Mouse (Mus musculus): ENCODE data around the gene Gm6096. TPM values are rescaled to one million over a fixed set of nuclear protein-coding genes. Genes with fewer than 3 reads are reported as not detected.

Gene Gm6096
- polyA plus RNA-seq, 1 experiment from 2014 or later = 0.73 TPM

DNA sequence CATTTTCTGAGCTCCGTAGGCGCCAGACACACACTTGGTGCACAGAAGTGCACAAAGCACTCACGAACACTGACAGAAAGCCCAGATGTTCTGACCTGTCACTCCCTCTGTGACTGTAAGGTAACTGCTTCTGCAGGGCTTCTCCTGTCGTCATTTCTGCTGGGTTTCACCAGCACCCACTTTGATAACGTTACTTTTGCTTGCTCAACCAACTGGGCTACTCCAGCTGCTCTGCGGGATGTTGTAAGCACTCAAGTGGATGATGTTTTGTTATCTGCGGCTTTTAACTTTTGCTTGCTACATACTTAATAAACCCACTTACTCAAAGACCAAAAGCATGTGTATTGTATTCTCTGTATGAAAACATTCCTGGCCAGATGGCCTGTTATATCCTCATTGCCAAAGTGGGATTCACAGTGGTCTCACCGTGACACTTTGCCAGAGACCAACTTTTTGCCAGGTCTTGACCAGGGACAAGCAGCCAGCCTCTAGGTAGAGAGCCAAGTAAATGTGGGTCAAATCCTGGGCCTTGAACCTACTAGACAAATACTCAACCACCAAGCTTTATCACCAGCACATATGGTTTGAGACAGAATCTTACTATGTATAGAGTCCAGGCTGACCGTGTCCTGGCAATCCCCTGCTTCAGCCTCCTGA is 29.1 kb upstream of the Gm6096 start:
- no peaks in the 10 kb centered on the region; the same call in 1 of the 2 replicates for H3K4me1 ChIP-seq (replicated peaks; ENCODE audit: control insufficient read depth, insufficient read depth, low read length)
- no peaks in the 10 kb centered on the region for H3K27me3 ChIP-seq (replicated peaks; ENCODE audit: control insufficient read depth, insufficient read depth, low read length)
- no peak for ATAC-seq
- H3K27ac ChIP-seq (ENCODE audit: low read length) = no peak overlapping the region
- WGBS = 90% methylated on average over 9 of the region's 9 CpGs
- peaks cover 24% of the 10 kb centered on the region for H3K36me3 ChIP-seq (ENCODE audit: control insufficient read depth, insufficient read depth)
- no peak overlapping the region for H3K4me2 ChIP-seq (ENCODE audit: low read length)
- H3K4me3 ChIP-seq (replicated peaks; ENCODE audit: low read length) = no peak overlapping the region
- H3K9ac ChIP-seq (replicated peaks; ENCODE audit: low read depth, low read length) = no peak overlapping the region
- H3K9me3 ChIP-seq (ENCODE audit: control insufficient read depth, low read length) = no peaks in the 10 kb centered on the region

DNA sequence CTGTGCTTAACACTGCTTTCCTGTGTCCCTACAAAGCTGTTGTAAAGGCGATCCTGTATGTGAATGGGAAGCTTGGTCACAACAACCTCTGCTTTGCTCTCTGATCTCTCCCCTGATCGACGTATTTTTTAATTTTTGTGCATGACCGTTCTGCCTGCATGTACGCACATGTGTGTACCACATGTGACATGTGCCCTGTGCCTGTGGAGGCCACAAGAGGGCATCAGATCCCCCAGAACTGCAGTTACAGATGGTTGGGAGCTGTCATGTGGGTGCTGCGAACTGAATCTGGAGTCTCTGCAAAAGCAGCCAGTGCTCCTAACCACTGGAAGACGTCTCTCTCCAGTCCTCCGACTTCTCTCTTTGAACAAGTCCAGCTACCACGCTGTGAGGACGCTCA is 28.5 kb upstream of the Gm6096 start:
- Histone ChIP-seq H3K4me2 (ENCODE audit: low read length) (no peak overlapping the region), H3K4me3 (replicated peaks; ENCODE audit: low read length) (no peak overlapping the region), H3K27ac (ENCODE audit: low read length) (no peak overlapping the region), H3K4me1 (replicated peaks; ENCODE audit: control insufficient read depth, insufficient read depth, low read length) (no peaks in the 10 kb centered on the region; the same call in 1 of the 2 replicates), H3K9ac (replicated peaks; ENCODE audit: low read depth, low read length) (no peak overlapping the region), H3K27me3 (replicated peaks; ENCODE audit: control insufficient read depth, insufficient read depth, low read length) (no peaks in the 10 kb centered on the region), H3K36me3 (ENCODE audit: control insufficient read depth, insufficient read depth) (peaks cover 21% of the 10 kb centered on the region), H3K9me3 (ENCODE audit: control insufficient read depth, low read length) (no peaks in the 10 kb centered on the region)
- WGBS = 95% methylated on average over 10 of the region's 10 CpGs
- ATAC-seq = no peak

DNA sequence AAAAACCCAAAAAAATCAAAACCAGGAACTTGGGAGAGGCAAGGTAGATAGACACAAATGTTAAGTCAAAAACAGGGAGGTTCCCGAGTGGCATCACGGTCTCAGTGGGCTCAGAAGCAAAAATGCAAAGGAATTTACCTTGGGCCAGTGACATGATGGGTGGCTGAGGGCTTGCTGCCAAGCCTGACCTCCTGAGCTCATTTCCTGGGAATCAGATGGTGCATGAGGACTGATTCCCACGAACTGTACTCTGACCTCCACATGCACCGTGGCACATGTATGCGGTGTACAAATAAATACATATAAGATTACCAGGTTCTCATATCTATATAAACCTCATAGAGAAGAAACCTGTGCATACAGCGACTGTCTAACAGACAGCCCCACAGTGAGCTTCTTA is 26.5 kb upstream of the Gm6096 start:
- WGBS = 95% methylated on average over 6 of the region's 6 CpGs
- H3K9me3 ChIP-seq (ENCODE audit: control insufficient read depth, low read length) = no peaks in the 10 kb centered on the region
- H3K27ac ChIP-seq (ENCODE audit: low read length) = no peak overlapping the region
- H3K4me3 ChIP-seq (replicated peaks; ENCODE audit: low read length) = no peak overlapping the region
- H3K9ac ChIP-seq (replicated peaks; ENCODE audit: low read depth, low read length) = no peak overlapping the region
- H3K4me2 ChIP-seq (ENCODE audit: low read length) = no peak overlapping the region
- ATAC-seq = no peak
- H3K27me3 ChIP-seq (replicated peaks; ENCODE audit: control insufficient read depth, insufficient read depth, low read length) = no peaks in the 10 kb centered on the region
- peaks cover 10% of the 10 kb centered on the region for H3K4me1 ChIP-seq (replicated peaks; ENCODE audit: control insufficient read depth, insufficient read depth, low read length)
- H3K36me3 ChIP-seq (ENCODE audit: control insufficient read depth, insufficient read depth) = peaks cover 15% of the 10 kb centered on the region

DNA sequence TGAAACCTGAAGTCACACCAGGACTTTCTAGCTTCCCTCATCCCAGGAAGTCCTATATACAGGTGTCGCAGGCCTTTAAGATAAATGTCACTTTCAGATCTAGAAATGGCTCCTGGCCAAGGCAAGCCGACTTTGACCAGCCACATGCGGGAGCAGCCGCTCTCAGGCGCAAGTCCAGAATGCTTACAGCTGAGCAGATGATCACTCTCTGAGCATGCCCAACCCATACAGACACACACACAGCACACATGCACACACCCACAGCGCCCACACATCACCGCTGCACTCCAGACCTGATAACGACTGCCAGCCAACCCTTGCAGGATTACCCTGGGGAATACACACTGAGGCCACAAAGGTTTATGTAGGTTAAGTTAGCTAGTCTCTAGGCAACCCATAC is 24.8 kb upstream of the Gm6096 start:
- Histone ChIP-seq H3K27me3 (replicated peaks; ENCODE audit: control insufficient read depth, insufficient read depth, low read length) (no peaks in the 10 kb centered on the region), H3K4me2 (ENCODE audit: low read length) (no peak overlapping the region), H3K9me3 (ENCODE audit: control insufficient read depth, low read length) (no peaks in the 10 kb centered on the region), H3K4me3 (replicated peaks; ENCODE audit: low read length) (no peak overlapping the region), H3K27ac (ENCODE audit: low read length) (no peak overlapping the region), H3K9ac (replicated peaks; ENCODE audit: low read depth, low read length) (no peak overlapping the region), H3K4me1 (replicated peaks; ENCODE audit: control insufficient read depth, insufficient read depth, low read length) (peaks cover 12% of the 10 kb centered on the region), H3K36me3 (ENCODE audit: control insufficient read depth, insufficient read depth) (peaks cover 10% of the 10 kb centered on the region)
- ATAC-seq = no peak
- 84% methylated on average over 8 of the region's 8 CpGs for WGBS

DNA sequence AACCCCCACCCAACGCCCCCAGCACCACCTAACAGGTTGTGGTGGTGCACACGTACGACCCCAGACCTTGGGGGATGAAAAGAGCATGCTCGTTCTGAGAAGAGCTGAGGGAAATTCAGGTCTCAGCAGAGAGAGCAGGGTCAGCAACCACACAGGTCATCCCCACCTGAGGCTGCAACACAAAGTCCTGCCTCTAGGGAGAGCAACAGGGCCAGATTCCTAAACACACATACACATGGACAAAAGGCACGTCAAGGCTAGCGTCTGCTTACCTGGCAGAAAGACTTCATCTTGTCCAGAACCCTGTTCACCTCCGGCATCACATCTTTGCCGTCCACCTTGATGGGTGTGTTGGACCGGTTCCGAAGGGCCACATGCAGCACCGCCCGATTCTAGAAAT is 24.0 kb upstream of the Gm6096 start:
- no peak for ATAC-seq

DNA sequence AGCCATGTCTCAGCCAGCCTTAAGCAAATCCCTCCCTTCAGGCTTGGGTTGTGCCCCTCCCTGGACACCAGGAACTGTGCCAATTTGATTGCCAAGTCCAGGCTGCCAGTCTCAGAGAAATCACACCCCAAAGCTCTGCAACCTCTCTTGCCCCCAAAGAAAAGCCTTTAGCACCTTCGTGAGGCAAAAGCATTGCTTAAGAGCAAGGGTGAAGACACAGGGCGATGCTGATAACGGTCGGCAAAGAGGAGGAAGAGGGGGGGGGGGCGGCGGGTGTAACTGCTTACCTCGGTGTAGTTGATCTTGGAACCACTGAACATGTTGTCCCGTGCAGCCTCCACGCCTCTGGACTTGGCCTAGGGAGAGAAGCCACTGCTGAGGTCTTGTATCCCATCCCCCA is 22.2 kb upstream of the Gm6096 start:
- Histone ChIP-seq H3K36me3 (ENCODE audit: control insufficient read depth, insufficient read depth) (peaks cover 2% of the 10 kb centered on the region; the same call in 1 of the 2 replicates), H3K9me3 (ENCODE audit: control insufficient read depth, low read length) (no peaks in the 10 kb centered on the region), H3K4me3 (replicated peaks; ENCODE audit: low read length) (no peak overlapping the region), H3K27ac (ENCODE audit: low read length) (no peak overlapping the region), H3K27me3 (replicated peaks; ENCODE audit: control insufficient read depth, insufficient read depth, low read length) (no peaks in the 10 kb centered on the region), H3K4me2 (ENCODE audit: low read length) (peak overlapping the region; percentile 80), H3K4me1 (replicated peaks; ENCODE audit: control insufficient read depth, insufficient read depth, low read length) (peaks cover 17% of the 10 kb centered on the region), H3K9ac (replicated peaks; ENCODE audit: low read depth, low read length) (no peak overlapping the region)
- WGBS = 46% methylated on average over 7 of the region's 9 CpGs
- ATAC-seq = no peak

More for the DNA sequence above, 24.0 kb upstream of the Gm6096 start:
- H3K9ac ChIP-seq (replicated peaks; ENCODE audit: low read depth, low read length) = no peak overlapping the region
- H3K36me3 ChIP-seq (ENCODE audit: control insufficient read depth, insufficient read depth) = peaks cover 10% of the 10 kb centered on the region
- H3K4me2 ChIP-seq (ENCODE audit: low read length) = no peak overlapping the region
- H3K27me3 ChIP-seq (replicated peaks; ENCODE audit: control insufficient read depth, insufficient read depth, low read length) = no peaks in the 10 kb centered on the region
- no peaks in the 10 kb centered on the region for H3K9me3 ChIP-seq (ENCODE audit: control insufficient read depth, low read length)
- H3K4me3 ChIP-seq (replicated peaks; ENCODE audit: low read length) = no peak overlapping the region
- no peak overlapping the region for H3K27ac ChIP-seq (ENCODE audit: low read length)
- H3K4me1 ChIP-seq (replicated peaks; ENCODE audit: control insufficient read depth, insufficient read depth, low read length) = peaks cover 12% of the 10 kb centered on the region
- 89% methylated on average over 12 of the region's 12 CpGs for WGBS

DNA sequence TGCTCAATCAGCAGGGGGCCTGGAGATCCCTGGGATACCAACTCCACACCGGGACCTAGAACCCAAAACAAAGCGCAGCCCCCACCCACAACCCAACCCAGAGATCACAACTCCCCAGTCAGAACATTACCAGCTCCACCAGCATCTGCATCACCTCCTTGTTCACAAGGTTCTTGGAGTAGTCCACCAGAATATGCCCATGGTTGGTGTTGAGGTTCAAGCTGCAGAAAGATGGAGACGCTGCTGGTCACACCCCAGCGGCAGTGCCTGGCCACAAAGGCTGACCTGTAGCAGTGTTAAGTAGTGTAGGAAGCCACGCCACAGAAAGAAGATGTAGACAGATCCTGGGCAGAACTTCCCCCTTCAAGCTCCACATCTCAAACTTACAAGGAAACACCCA is 21.7 kb upstream of the Gm6096 start:
- H3K4me1 ChIP-seq (replicated peaks; ENCODE audit: control insufficient read depth, insufficient read depth, low read length) = peaks cover 20% of the 10 kb centered on the region
- H3K9ac ChIP-seq (replicated peaks; ENCODE audit: low read depth, low read length) = peak overlapping the region; percentile 76
- no peaks in the 10 kb centered on the region for H3K9me3 ChIP-seq (ENCODE audit: control insufficient read depth, low read length)
- no peak overlapping the region for H3K27ac ChIP-seq (ENCODE audit: low read length)
- ATAC-seq = no peak
- H3K4me2 ChIP-seq (ENCODE audit: low read length) = peak overlapping the region; percentile 80
- H3K36me3 ChIP-seq (ENCODE audit: control insufficient read depth, insufficient read depth) = peaks cover 2% of the 10 kb centered on the region; the same call in 1 of the 2 replicates
- peak overlapping the region; percentile 69 for H3K4me3 ChIP-seq (replicated peaks; ENCODE audit: low read length)
- H3K27me3 ChIP-seq (replicated peaks; ENCODE audit: control insufficient read depth, insufficient read depth, low read length) = no peaks in the 10 kb centered on the region
- 11% methylated on average over 5 of the region's 5 CpGs for WGBS

DNA sequence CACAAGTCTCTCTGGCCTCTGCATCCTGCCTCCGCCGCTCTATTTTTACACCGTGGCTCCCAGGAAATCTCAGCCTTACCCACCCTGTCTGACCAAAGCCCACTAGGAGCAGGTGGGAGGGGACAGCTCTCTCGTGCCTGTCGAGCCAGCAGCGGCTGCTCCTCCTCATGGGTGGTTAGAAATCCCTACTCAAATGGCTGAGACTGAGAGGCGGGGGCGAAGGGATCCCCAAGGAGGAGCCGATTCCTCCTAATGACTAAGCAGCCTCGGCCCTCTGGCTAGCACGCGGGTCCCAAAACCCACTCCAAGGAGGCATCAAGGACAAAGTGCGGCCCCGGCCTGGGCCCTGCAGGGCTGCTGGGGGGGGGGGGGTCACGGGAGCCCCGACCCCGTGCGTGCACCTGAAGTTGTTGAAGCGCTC is 21.1 kb upstream of the Gm6096 start:
- peak overlapping the region; percentile 76 for H3K9ac ChIP-seq (replicated peaks; ENCODE audit: low read depth, low read length)
- H3K27me3 ChIP-seq (replicated peaks; ENCODE audit: control insufficient read depth, insufficient read depth, low read length) = no peaks in the 10 kb centered on the region
- peak overlapping the region; percentile 69 for H3K4me3 ChIP-seq (replicated peaks; ENCODE audit: low read length)
- 0% methylated on average over 19 of the region's 19 CpGs for WGBS
- peak; percentile 8; the same call in 1 of the 2 replicates for ATAC-seq
- H3K27ac ChIP-seq (ENCODE audit: low read length) = peak overlapping the region; percentile 27
- H3K9me3 ChIP-seq (ENCODE audit: control insufficient read depth, low read length) = no peaks in the 10 kb centered on the region
- H3K4me2 ChIP-seq (ENCODE audit: low read length) = peak overlapping the region; percentile 80
- peaks cover 21% of the 10 kb centered on the region for H3K4me1 ChIP-seq (replicated peaks; ENCODE audit: control insufficient read depth, insufficient read depth, low read length)
- no peaks in the 10 kb centered on the region for H3K36me3 ChIP-seq (ENCODE audit: control insufficient read depth, insufficient read depth)

DNA sequence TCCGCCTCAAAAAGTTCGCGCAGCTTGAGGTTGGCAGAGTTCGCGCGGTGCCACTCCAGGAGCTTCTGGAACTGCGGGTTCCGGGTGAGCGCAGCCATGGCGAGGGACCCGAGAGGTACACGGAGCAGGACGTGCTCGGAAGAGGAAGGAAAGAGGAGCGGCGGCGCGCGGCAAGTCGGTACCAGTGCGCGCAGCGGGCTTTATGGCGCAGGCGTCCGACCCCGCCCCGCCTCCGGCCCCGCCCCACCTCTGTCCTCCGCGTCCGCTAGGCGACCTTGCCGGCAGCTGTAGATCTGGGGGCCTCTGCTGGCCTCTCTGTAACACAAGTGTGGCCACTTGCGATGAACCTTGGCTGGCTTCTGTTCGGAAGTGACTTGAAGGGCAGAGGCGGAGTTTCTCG is 20.7 kb upstream of the Gm6096 start, which contains the start of gene Gpi1:
Gpi1 (minus strand) TSS at position 221 of the 400 bp plus-strand sequence.
- Histone ChIP-seq H3K4me3 (replicated peaks; ENCODE audit: low read length) (peak within 1 kb of the TSS; percentile 69), H3K9me3 (ENCODE audit: control insufficient read depth, low read length) (no peaks in the 10 kb centered on the region), H3K36me3 (ENCODE audit: control insufficient read depth, insufficient read depth) (no peaks in the 10 kb centered on the region), H3K4me2 (ENCODE audit: low read length) (peak within 1 kb of the TSS; percentile 80), H3K27me3 (replicated peaks; ENCODE audit: control insufficient read depth, insufficient read depth, low read length) (no peaks in the 10 kb centered on the region), H3K27ac (ENCODE audit: low read length) (peak within 1 kb of the TSS; percentile 27), H3K9ac (replicated peaks; ENCODE audit: low read depth, low read length) (peak within 1 kb of the TSS; percentile 76), H3K4me1 (replicated peaks; ENCODE audit: control insufficient read depth, insufficient read depth, low read length) (peaks cover 24% of the 10 kb centered on the region)
- WGBS = under 1% methylated on average over 39 of the region's 39 CpGs
- ATAC-seq = peak; percentile 51

Data from forebrain, embryonic 16.5 days (tissue).